Mouse (Mus musculus) C2C12 (cell line): ENCODE results near the gene Ptpru. TPM values are rescaled to one million over a fixed set of nuclear protein-coding genes. Genes with fewer than 3 reads are reported as not detected.

Experiments
- H3K27me3 ChIP-seq: one replicate; pipeline ENCODE4 v1.6.1; 2011; ENCODE audit not compliant: control insufficient read depth, insufficient read depth, insufficient read length
- H3K36me3 ChIP-seq: one replicate; pipeline ENCODE4 v1.6.1; 2011; ENCODE audit not compliant: control insufficient read depth, insufficient read depth
- H3K4me3 ChIP-seq: one replicate; pipeline ENCODE4 v1.5.1; 2011; ENCODE audit warnings: mild to moderate bottlenecking, control low read depth; ENCODE audit not compliant: poor library complexity, insufficient read depth, severe bottlenecking
- H3K79me2 ChIP-seq: one replicate; pipeline ENCODE4 v1.6.1; 2011; ENCODE audit not compliant: control insufficient read depth, insufficient read depth
- H3K79me3 ChIP-seq: one replicate; pipeline ENCODE4 v1.6.1; 2011; ENCODE audit warnings: low read depth, control low read depth
- H3ac ChIP-seq: one replicate; pipeline ENCODE3; 2011; ENCODE audit warnings: low read depth; ENCODE audit not compliant: control insufficient read depth, insufficient read length
- CEBPB ChIP-seq: IDR thresholded peaks from one replicate; pipeline ENCODE4 v1.6.1; 2011; ENCODE audit warnings: low read depth, mild to moderate bottlenecking, control low read depth, moderate library complexity
- CTCF ChIP-seq: IDR thresholded peaks from one replicate; pipeline ENCODE4 v1.5.1; 2011; ENCODE audit not compliant: control insufficient read depth, insufficient read depth, insufficient read length
- FOSL1 ChIP-seq: IDR thresholded peaks from one replicate; pipeline ENCODE4 v1.8.0; 2011; ENCODE audit warnings: mild to moderate bottlenecking, low read length; ENCODE audit not compliant: poor library complexity, insufficient read depth, severe bottlenecking
- MAX ChIP-seq: IDR thresholded peaks from one replicate; pipeline ENCODE4 v1.6.1; 2011; ENCODE audit warnings: mild to moderate bottlenecking, control low read depth
- MYOD1 ChIP-seq: IDR thresholded peaks from one replicate; pipeline ENCODE4 v1.6.1; 2011; ENCODE audit warnings: low read depth; ENCODE audit not compliant: control insufficient read depth, insufficient read length
- MYOG ChIP-seq: IDR thresholded peaks from one replicate; pipeline ENCODE4 v1.6.1; 2011; ENCODE audit not compliant: control insufficient read depth, insufficient read length; ENCODE audit errors: extremely low read depth
- USF1 ChIP-seq: IDR thresholded peaks from one replicate; pipeline ENCODE4 v1.6.1; 2011; ENCODE audit warnings: low read depth, mild to moderate bottlenecking, control low read depth, moderate library complexity
- polyA plus RNA-seq: library from polyadenylated mRNA; unstranded; fragments of >200 nt; fragmentation: generic; extraction: Trizol; gene quantifications from one replicate; pipeline ENCODE4 v1.2.1, GENCODE M21; 2012; ENCODE audit warnings: missing spikeins

Ptpru gene
- polyA plus RNA-seq, 1 experiment: 0.07 TPM

GRCm38 (mm10) chr4:131803846-131804245, 34.2 kb downstream of the Ptpru start:
- Histone ChIP-seq H3K4me3 (no peak overlapping the region), H3K36me3 (no peaks in the 10 kb centered on the region), H3K27me3 (peaks cover 8% of the 10 kb centered on the region), H3K79me3 (no peaks in the 10 kb centered on the region), H3ac (no peak overlapping the region), H3K79me2 (no peaks in the 10 kb centered on the region)
- TF ChIP-seq USF1: no peak
- TF ChIP-seq FOSL1: no peak
- no peak for TF ChIP-seq MAX
- no peak for TF ChIP-seq MYOD1
- no peak for TF ChIP-seq CEBPB
- TF ChIP-seq CTCF: no peak
- no peak for TF ChIP-seq MYOG

GRCm38 (mm10) chr4:131798968-131799367, 39.1 kb downstream of the Ptpru start:
- no peak for TF ChIP-seq USF1
- TF ChIP-seq MYOD1: no peak
- no peak for TF ChIP-seq MYOG
- TF ChIP-seq CEBPB: no peak
- TF ChIP-seq MAX: no peak
- TF ChIP-seq CTCF: no peak
- no peak for TF ChIP-seq FOSL1
- Histone ChIP-seq H3K79me3 (no peaks in the 10 kb centered on the region), H3ac (no peak overlapping the region), H3K79me2 (no peaks in the 10 kb centered on the region), H3K4me3 (no peak overlapping the region), H3K27me3 (peaks cover 28% of the 10 kb centered on the region), H3K36me3 (no peaks in the 10 kb centered on the region)

GRCm38 (mm10) chr4:131797920-131798319, 40.2 kb downstream of the Ptpru start:
- H3K79me3 ChIP-seq: no peaks in the 10 kb centered on the region
- no peaks in the 10 kb centered on the region for H3K36me3 ChIP-seq
- no peaks in the 10 kb centered on the region for H3K79me2 ChIP-seq
- TF ChIP-seq FOSL1: no peak
- TF ChIP-seq CEBPB: no peak
- H3ac ChIP-seq: no peak overlapping the region
- H3K4me3 ChIP-seq: no peak overlapping the region
- H3K27me3 ChIP-seq: peaks cover 37% of the 10 kb centered on the region

- no peak for TF ChIP-seq USF1
- TF ChIP-seq FOSL1: no peak
- TF ChIP-seq MYOG: no peak
- TF ChIP-seq CEBPB: no peak
- no peak for TF ChIP-seq MAX
- TF ChIP-seq CTCF: no peak
- TF ChIP-seq MYOD1: no peak
- Histone ChIP-seq H3K79me3 (no peaks in the 10 kb centered on the region), H3K4me3 (no peak overlapping the region), H3K27me3 (peaks cover 37% of the 10 kb centered on the region), H3K36me3 (no peaks in the 10 kb centered on the region), H3K79me2 (no peaks in the 10 kb centered on the region), H3ac (no peak overlapping the region)
Measured at GRCm38 (mm10) chr4:131797483-131797882, 40.6 kb downstream of the Ptpru start.

- Histone ChIP-seq H3K79me2 (no peaks in the 10 kb centered on the region), H3K4me3 (no peak overlapping the region), H3K27me3 (peaks cover 40% of the 10 kb centered on the region), H3ac (no peak overlapping the region), H3K36me3 (no peaks in the 10 kb centered on the region), H3K79me3 (no peaks in the 10 kb centered on the region)
- TF ChIP-seq CEBPB (no peak), CTCF (no peak), FOSL1 (no peak), MYOD1 (no peak), MYOG (no peak), USF1 (no peak), MAX (no peak)
Measured at GRCm38 (mm10) chr4:131796312-131797080, 41.6 kb downstream of the Ptpru start.

- H3K4me3 ChIP-seq: no peak overlapping the region
- no peak overlapping the region for H3ac ChIP-seq
- H3K79me2 ChIP-seq: no peaks in the 10 kb centered on the region
- no peak for TF ChIP-seq MAX
- no peak for TF ChIP-seq FOSL1
- H3K79me3 ChIP-seq: no peaks in the 10 kb centered on the region
- no peaks in the 10 kb centered on the region for H3K36me3 ChIP-seq
- peaks cover 39% of the 10 kb centered on the region for H3K27me3 ChIP-seq
Measured at GRCm38 (mm10) chr4:131786800-131787199, 51.3 kb downstream of the Ptpru start.
